Mouse (Mus musculus) neural tube, embryonic 11.5 days (tissue): ENCODE data around the gene Fbxo36. TPM values are rescaled to one million over a fixed set of nuclear protein-coding genes. Genes with fewer than 3 reads are reported as not detected.

Experiments
- ATAC-seq: fragments of 200-750 bp; cut with Nextera tagmentation; 2 replicates; pipeline ENCODE4 v1.8.0; 2017; ENCODE audit warnings: moderate number of reproducible peaks, mild to moderate bottlenecking, moderate TSS enrichment, moderate library complexity; ENCODE audit not compliant: insufficient read depth, low FRiP score, low TSS enrichment
- DNase-seq: peaks from one replicate; pipeline ENCODE4 v3.0.0-alpha.2; 2015; ENCODE audit warnings: low spot score
- H3K27ac ChIP-seq: fragments of 300-500 bp; sonication (generic); 2 replicates; pipeline ENCODE4 v1.5.1; 2014; ENCODE audit warnings: low read depth, mild to moderate bottlenecking, low read length
- H3K27me3 ChIP-seq: fragments of 300-500 bp; sonication (generic); 2 replicates; pipeline ENCODE4 v1.6.1; 2014; ENCODE audit warnings: mild to moderate bottlenecking, low read length, mixed read lengths; ENCODE audit not compliant: control insufficient read depth, insufficient read depth
- H3K36me3 ChIP-seq: fragments of 300-500 bp; sonication (generic); 2 replicates; pipeline ENCODE4 v1.6.1; 2014; ENCODE audit warnings: mild to moderate bottlenecking, low read length, moderate library complexity, mixed read lengths; ENCODE audit not compliant: control insufficient read depth, insufficient read depth
- H3K4me1 ChIP-seq: fragments of 300-500 bp; sonication (generic); 2 replicates; pipeline ENCODE4 v1.6.1; 2014; ENCODE audit warnings: low read length, mixed read lengths; ENCODE audit not compliant: control insufficient read depth, insufficient read depth
- H3K4me2 ChIP-seq: fragments of 300-500 bp; sonication (generic); 2 replicates; pipeline ENCODE4 v1.6.1; 2014; ENCODE audit warnings: low read depth, mild to moderate bottlenecking, moderate library complexity
- H3K4me3 ChIP-seq: fragments of 300-500 bp; sonication (generic); 2 replicates; pipeline ENCODE4 v1.5.1; 2014; ENCODE audit warnings: low read depth, low read length
- H3K9ac ChIP-seq: fragments of 300-500 bp; sonication (generic); 2 replicates; pipeline ENCODE4 v1.6.1; 2014; ENCODE audit warnings: mild to moderate bottlenecking, low read length
- H3K9me3 ChIP-seq: fragments of 300-500 bp; sonication (generic); 2 replicates; pipeline ENCODE4 v1.6.1; 2016; ENCODE audit warnings: low read length; ENCODE audit not compliant: control insufficient read depth
- WGBS: fragments of 180-500 bp; shearing (Covaris S2); extraction: QIAGEN DNeasy Blood & Tissue Kit; methylation state at CpG from one replicate; pipeline ENCODE4 v1.1.7; 2014; 5-methylcytosine and 5-hydroxymethylcytosine counted together
- polyA plus RNA-seq: library from polyadenylated mRNA; unstranded; fragments of >200 nt; fragmentation: Nextera tagmentation; extraction: Ambion mirVana; gene quantifications from 2 replicates; pipeline ENCODE4 v1.2.1, GENCODE M21; 2014

Fbxo36 gene
- 6.7 and 9.6 TPM in 2 replicates for polyA plus RNA-seq

- no peaks in the 10 kb centered on the region for H3K4me1 ChIP-seq
- H3K36me3 ChIP-seq, result no peaks in the 10 kb centered on the region
- H3K9me3 ChIP-seq, result no peaks in the 10 kb centered on the region
- H3K9ac ChIP-seq, result peak within 1 kb of the TSS; percentile 95
- under 1% methylated on average over 54 of the region's 54 CpGs for WGBS
- DNase-seq, result peak; percentile 94
- ATAC-seq, result peak; percentile 89
- H3K4me2 ChIP-seq, result peak within 1 kb of the TSS; percentile 67
- H3K27ac ChIP-seq, result peak within 1 kb of the TSS; percentile 93
- peak within 1 kb of the TSS; percentile 95 for H3K4me3 ChIP-seq
- no peaks in the 10 kb centered on the region for H3K27me3 ChIP-seq
Observed at GRCm38 (mm10) chr1:84839309-84840017, at the start of gene Fbxo36. TSS of gene Fbxo36 (plus strand) at chr1:84839841.

- ATAC-seq, result no peak
Observed at GRCm38 (mm10) chr1:84791393-84791792, 48.2 kb upstream of the Fbxo36 start.

GRCm38 (mm10) chr1:84795335-84795734, 44.3 kb upstream of the Fbxo36 start:
- H3K27me3 ChIP-seq, result no peaks in the 10 kb centered on the region
- H3K4me2 ChIP-seq, result no peak overlapping the region
- ATAC-seq, result no peak
- DNase-seq, result no peak
- 97% methylated on average over 7 of the region's 7 CpGs for WGBS
- no peak overlapping the region for H3K9ac ChIP-seq
- H3K36me3 ChIP-seq, result peaks cover 4% of the 10 kb centered on the region
- H3K9me3 ChIP-seq, result no peaks in the 10 kb centered on the region
- H3K4me1 ChIP-seq, result no peaks in the 10 kb centered on the region
- H3K4me3 ChIP-seq, result no peak overlapping the region
- no peak overlapping the region for H3K27ac ChIP-seq

More at GRCm38 (mm10) chr1:84791393-84791792, 48.2 kb upstream of the Fbxo36 start:
- Histone ChIP-seq H3K27me3 (no peaks in the 10 kb centered on the region), H3K9ac (no peak overlapping the region), H3K4me1 (no peaks in the 10 kb centered on the region), H3K4me2 (no peak overlapping the region), H3K4me3 (no peak overlapping the region), H3K9me3 (no peaks in the 10 kb centered on the region), H3K27ac (no peak overlapping the region), H3K36me3 (peaks cover 4% of the 10 kb centered on the region)
- DNase-seq, result no peak
- 93% methylated on average over 2 of the region's 2 CpGs for WGBS

GRCm38 (mm10) chr1:84799166-84799565, 40.5 kb upstream of the Fbxo36 start:
- H3K4me3 ChIP-seq, result no peak overlapping the region

DNA sequence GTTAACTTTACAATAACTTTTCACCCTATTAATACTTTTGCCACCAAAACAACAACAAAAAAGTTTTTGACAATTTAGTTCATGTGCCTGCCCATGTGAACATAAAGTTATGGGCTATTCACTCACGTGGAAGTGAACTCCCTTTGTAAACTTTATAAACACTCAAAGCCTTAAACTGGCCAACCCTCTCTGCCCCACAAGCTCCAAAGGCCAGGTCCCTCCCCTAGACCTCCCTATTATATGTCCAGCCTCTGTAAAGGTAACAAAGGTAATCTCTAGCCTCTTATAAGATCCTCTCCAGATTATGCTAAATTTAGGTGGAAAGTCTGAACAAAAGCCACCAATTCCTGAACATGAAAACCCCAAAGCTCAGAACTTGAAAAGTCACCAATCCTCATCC, 35.9 kb upstream of the Fbxo36 start:
- no peaks in the 10 kb centered on the region for H3K4me1 ChIP-seq
- H3K27ac ChIP-seq, result no peak overlapping the region
- 92% methylated on average over 1 of the region's 1 CpGs for WGBS
- H3K4me3 ChIP-seq, result no peak overlapping the region
- DNase-seq (no peak), ATAC-seq (no peak)
- no peak overlapping the region for H3K9ac ChIP-seq
- H3K9me3 ChIP-seq, result no peaks in the 10 kb centered on the region
- H3K4me2 ChIP-seq, result no peak overlapping the region
- H3K36me3 ChIP-seq, result no peaks in the 10 kb centered on the region
- H3K27me3 ChIP-seq, result no peaks in the 10 kb centered on the region

More at GRCm38 (mm10) chr1:84799166-84799565, 40.5 kb upstream of the Fbxo36 start:
- no peaks in the 10 kb centered on the region for H3K27me3 ChIP-seq
- DNase-seq, result no peak
- no peaks in the 10 kb centered on the region for H3K9me3 ChIP-seq
- ATAC-seq, result no peak
- no peak overlapping the region for H3K9ac ChIP-seq
- no peaks in the 10 kb centered on the region for H3K4me1 ChIP-seq
- H3K4me2 ChIP-seq, result no peak overlapping the region
- no peak overlapping the region for H3K27ac ChIP-seq
- H3K36me3 ChIP-seq, result no peaks in the 10 kb centered on the region; the same call in 1 of the 2 replicates

DNA sequence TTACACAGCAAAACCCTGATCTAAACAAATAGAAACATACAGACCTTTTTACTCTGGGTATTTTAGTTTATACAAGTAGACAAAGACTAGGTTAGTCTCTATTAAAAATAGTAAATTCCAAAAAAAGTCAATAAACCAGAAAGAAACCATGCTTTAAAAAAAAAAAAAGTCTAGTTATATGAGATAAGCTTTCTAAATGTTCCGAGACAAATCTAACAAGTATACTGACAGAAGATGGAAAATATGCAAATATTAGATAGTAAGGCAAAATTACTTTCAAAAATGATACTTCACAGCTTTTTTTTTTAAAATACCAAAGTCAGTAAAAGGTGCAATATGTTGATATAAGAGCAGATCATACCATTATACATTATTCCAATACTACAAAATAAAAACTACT, 22.0 kb upstream of the Fbxo36 start:
- H3K36me3 ChIP-seq, result no peaks in the 10 kb centered on the region
- DNase-seq (no peak), ATAC-seq (no peak)
- no peak overlapping the region for H3K27ac ChIP-seq
- H3K4me2 ChIP-seq, result no peak overlapping the region
- no peaks in the 10 kb centered on the region for H3K4me1 ChIP-seq
- WGBS, result 98% methylated on average over 1 of the region's 1 CpGs
- no peak overlapping the region for H3K4me3 ChIP-seq
- no peaks in the 10 kb centered on the region for H3K27me3 ChIP-seq
- H3K9ac ChIP-seq, result no peak overlapping the region
- H3K9me3 ChIP-seq, result no peaks in the 10 kb centered on the region

DNA sequence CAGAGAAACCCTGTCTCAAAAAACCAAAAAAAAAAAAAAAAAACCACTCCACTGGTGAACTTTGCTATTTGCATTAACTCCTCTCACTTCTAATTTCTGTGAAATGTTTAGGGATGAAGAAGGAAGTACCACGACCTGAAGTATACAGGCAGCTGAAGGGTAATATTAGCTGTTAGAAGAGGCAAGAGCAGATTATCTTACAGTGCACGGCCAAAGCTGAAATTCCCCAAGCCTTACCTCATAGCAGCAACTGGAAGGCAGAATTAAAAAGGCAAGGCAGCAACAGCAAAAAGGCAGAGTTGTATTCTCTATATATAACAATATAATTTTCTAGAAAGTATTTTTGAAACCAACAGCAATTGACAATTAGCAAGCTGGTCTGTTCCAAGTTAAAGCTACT, 14.6 kb upstream of the Fbxo36 start:
- no peaks in the 10 kb centered on the region for H3K27me3 ChIP-seq
- H3K9ac ChIP-seq, result no peak overlapping the region
- H3K4me1 ChIP-seq, result no peaks in the 10 kb centered on the region
- H3K27ac ChIP-seq, result no peak overlapping the region
- DNase-seq (no peak), ATAC-seq (no peak)
- H3K9me3 ChIP-seq, result no peaks in the 10 kb centered on the region
- WGBS, result 84% methylated on average over 2 of the region's 2 CpGs
- 0 out of 2 replicates have a peak, but pooled peaks cover 2% of the 10 kb centered on the region for H3K36me3 ChIP-seq
- H3K4me2 ChIP-seq, result no peak overlapping the region
- H3K4me3 ChIP-seq, result no peak overlapping the region

DNA sequence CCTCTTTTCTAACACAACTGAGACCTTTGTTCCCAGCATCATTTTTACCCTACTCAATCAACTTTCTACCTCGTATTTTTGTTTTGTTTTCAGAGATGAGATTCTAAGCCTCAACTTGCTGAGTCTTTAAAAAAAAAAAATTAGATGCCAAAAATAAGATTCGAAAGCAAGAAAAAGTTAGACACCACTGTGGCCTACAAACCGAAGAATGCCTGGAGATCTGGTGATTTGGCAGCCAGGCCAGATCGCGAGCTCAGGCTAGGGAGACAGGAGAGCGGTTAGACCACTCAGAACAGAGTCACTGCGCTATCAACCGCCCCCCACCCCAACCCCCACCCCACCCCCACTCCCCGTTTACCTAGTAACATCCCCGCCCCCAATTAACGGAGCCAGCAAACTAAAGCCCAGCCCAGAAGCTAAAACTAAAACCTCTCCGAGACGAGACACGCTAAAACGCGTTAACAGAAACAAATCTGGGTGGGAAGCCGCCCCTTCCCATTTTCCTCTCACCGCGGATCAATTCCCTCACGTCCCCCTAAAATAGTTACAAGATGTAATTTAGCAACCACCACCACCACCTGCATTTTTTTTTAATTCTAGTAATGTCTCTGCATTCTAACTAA, 2.0 kb upstream of the Fbxo36 start:
- WGBS, result 10% methylated on average over 20 of the region's 20 CpGs
- Histone ChIP-seq H3K36me3 (no peaks in the 10 kb centered on the region; the same call in 1 of the 2 replicates), H3K27ac (no peak overlapping the region), H3K27me3 (no peaks in the 10 kb centered on the region), H3K4me2 (peak overlapping the region; percentile 67), H3K4me3 (peak overlapping the region; percentile 95), H3K9me3 (no peaks in the 10 kb centered on the region), H3K4me1 (no peaks in the 10 kb centered on the region), H3K9ac (peak overlapping the region; percentile 95)
- ATAC-seq, result no peak
- DNase-seq, result no peak

- peak overlapping the region; percentile 95 for H3K4me3 ChIP-seq
- no peaks in the 10 kb centered on the region for H3K9me3 ChIP-seq
- H3K9ac ChIP-seq, result peak overlapping the region; percentile 95
- H3K27ac ChIP-seq, result peak overlapping the region; percentile 93
- DNase-seq (peak; percentile 56), ATAC-seq (no peak)
- no peaks in the 10 kb centered on the region for H3K27me3 ChIP-seq
- H3K4me1 ChIP-seq, result no peaks in the 10 kb centered on the region
- peak overlapping the region; percentile 67 for H3K4me2 ChIP-seq
- under 1% methylated on average over 22 of the region's 22 CpGs for WGBS
- H3K36me3 ChIP-seq, result no peaks in the 10 kb centered on the region
Observed at GRCm38 (mm10) chr1:84838156-84838555, 1.5 kb upstream of the Fbxo36 start.
